Mouse (Mus musculus): ENCODE results near the gene Tmprss3. TPM values are rescaled to one million over a fixed set of nuclear protein-coding genes. Genes with fewer than 3 reads are reported as not detected.

The Tmprss3 gene
- polyA plus RNA-seq, 1 experiment from 2014 or later: not detected

DNA sequence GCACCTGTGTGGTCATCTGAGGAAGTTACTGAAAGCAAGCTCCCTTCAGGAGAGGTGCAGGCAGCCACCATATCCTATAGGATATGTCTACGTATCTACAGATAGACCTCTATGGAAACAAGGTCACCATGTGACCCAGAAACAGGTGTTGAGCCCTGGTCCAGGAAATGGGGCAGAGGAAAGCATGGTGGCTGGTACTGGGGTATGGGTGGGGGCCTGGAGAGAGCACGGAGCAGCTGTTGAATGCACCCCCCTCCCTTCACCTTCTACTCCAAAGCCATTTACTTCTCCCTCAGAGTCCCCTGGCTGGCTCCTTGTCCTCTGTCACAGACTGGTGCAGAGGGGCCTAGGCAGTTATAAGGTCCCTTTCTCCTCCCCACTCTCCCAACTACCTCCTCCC is 35.0 kb downstream of the Tmprss3 start:
- ATAC-seq (replicated peaks; ENCODE audit: insufficient number of reproducible peaks, low FRiP score, low TSS enrichment, low read depth): no peak
- WGBS: 79% methylated on average over 2 of the region's 2 CpGs
- H3K27ac ChIP-seq (replicated peaks; ENCODE audit: low read depth, low read length): no peak overlapping the region

GRCm38 (mm10) chr17:31162607-31163006 is 36.2 kb downstream of the Tmprss3 start:
- Histone ChIP-seq H3K36me3 (replicated peaks; ENCODE audit: control insufficient read depth, insufficient read depth, low read depth, low read length) (no peaks in the 10 kb centered on the region), H3K4me3 (ENCODE audit: low read depth, low read length) (no peak overlapping the region), H3K9ac (replicated peaks; ENCODE audit: low read length) (no peak overlapping the region), H3K27me3 (ENCODE audit: control insufficient read depth, insufficient read depth, low read length) (no peaks in the 10 kb centered on the region), H3K4me1 (ENCODE audit: control insufficient read depth, insufficient read depth, low read length) (no peaks in the 10 kb centered on the region), H3K9me3 (replicated peaks; ENCODE audit: control insufficient read depth, low read length) (no peaks in the 10 kb centered on the region), H3K27ac (replicated peaks; ENCODE audit: low read depth, low read length) (no peak overlapping the region), H3K4me2 (ENCODE audit: low read depth, low read length) (no peak overlapping the region)
- WGBS: 89% methylated on average over 12 of the region's 12 CpGs
- ATAC-seq (replicated peaks; ENCODE audit: insufficient number of reproducible peaks, low FRiP score, low TSS enrichment, low read depth): no peak
- no peak for DNase-seq (ENCODE audit: low spot score)

More for the DNA sequence above, 35.0 kb downstream of the Tmprss3 start:
- Histone ChIP-seq H3K27me3 (ENCODE audit: control insufficient read depth, insufficient read depth, low read length) (no peaks in the 10 kb centered on the region), H3K4me2 (ENCODE audit: low read depth, low read length) (no peak overlapping the region), H3K4me3 (ENCODE audit: low read depth, low read length) (no peak overlapping the region), H3K9ac (replicated peaks; ENCODE audit: low read length) (no peak overlapping the region), H3K9me3 (replicated peaks; ENCODE audit: control insufficient read depth, low read length) (no peaks in the 10 kb centered on the region), H3K4me1 (ENCODE audit: control insufficient read depth, insufficient read depth, low read length) (no peaks in the 10 kb centered on the region), H3K36me3 (replicated peaks; ENCODE audit: control insufficient read depth, insufficient read depth, low read depth, low read length) (no peaks in the 10 kb centered on the region)
- no peak for DNase-seq (ENCODE audit: low spot score)

GRCm38 (mm10) chr17:31160291-31160690 is 38.5 kb downstream of the Tmprss3 start:
- no peak overlapping the region for H3K4me2 ChIP-seq (ENCODE audit: low read depth, low read length)
- H3K9me3 ChIP-seq (replicated peaks; ENCODE audit: control insufficient read depth, low read length): no peaks in the 10 kb centered on the region

DNA sequence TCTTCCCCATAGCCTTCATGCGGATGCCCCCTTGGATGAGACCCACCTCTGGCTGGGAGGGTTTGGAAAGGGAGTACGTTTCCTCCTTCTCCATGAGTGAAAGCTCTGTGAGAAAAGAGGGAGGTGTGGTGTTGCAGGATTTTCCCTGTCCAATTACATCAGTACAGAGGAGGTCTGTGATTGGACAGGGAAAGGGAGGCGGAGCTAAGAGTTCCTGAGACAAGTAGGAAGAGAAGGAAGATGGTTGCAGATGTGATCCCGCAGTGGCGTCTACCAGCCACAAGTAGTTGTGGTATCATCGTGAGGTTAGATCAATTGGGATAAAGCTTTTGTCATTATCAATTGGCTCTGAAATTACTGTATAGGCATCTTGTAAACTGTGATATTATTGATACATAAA is 40.9 kb downstream of the Tmprss3 start:
- no peaks in the 10 kb centered on the region for H3K4me1 ChIP-seq (ENCODE audit: control insufficient read depth, insufficient read depth, low read length)

More at GRCm38 (mm10) chr17:31160291-31160690, 38.5 kb downstream of the Tmprss3 start:
- Histone ChIP-seq H3K9ac (replicated peaks; ENCODE audit: low read length) (no peak overlapping the region), H3K4me1 (ENCODE audit: control insufficient read depth, insufficient read depth, low read length) (no peaks in the 10 kb centered on the region), H3K36me3 (replicated peaks; ENCODE audit: control insufficient read depth, insufficient read depth, low read depth, low read length) (no peaks in the 10 kb centered on the region), H3K27me3 (ENCODE audit: control insufficient read depth, insufficient read depth, low read length) (no peaks in the 10 kb centered on the region), H3K4me3 (ENCODE audit: low read depth, low read length) (no peak overlapping the region), H3K27ac (replicated peaks; ENCODE audit: low read depth, low read length) (no peak overlapping the region)
- no peak for ATAC-seq (replicated peaks; ENCODE audit: insufficient number of reproducible peaks, low FRiP score, low TSS enrichment, low read depth)
- 84% methylated on average over 4 of the region's 4 CpGs for WGBS
- DNase-seq (ENCODE audit: low spot score): no peak

GRCm38 (mm10) chr17:31153785-31154184 is 45.0 kb downstream of the Tmprss3 start:
- Histone ChIP-seq H3K4me2 (ENCODE audit: low read depth, low read length) (no peak overlapping the region), H3K36me3 (replicated peaks; ENCODE audit: control insufficient read depth, insufficient read depth, low read depth, low read length) (no peaks in the 10 kb centered on the region), H3K4me3 (ENCODE audit: low read depth, low read length) (no peak overlapping the region), H3K27me3 (ENCODE audit: control insufficient read depth, insufficient read depth, low read length) (no peaks in the 10 kb centered on the region), H3K9me3 (replicated peaks; ENCODE audit: control insufficient read depth, low read length) (no peaks in the 10 kb centered on the region), H3K9ac (replicated peaks; ENCODE audit: low read length) (no peak overlapping the region), H3K27ac (replicated peaks; ENCODE audit: low read depth, low read length) (no peak overlapping the region), H3K4me1 (ENCODE audit: control insufficient read depth, insufficient read depth, low read length) (no peaks in the 10 kb centered on the region)
- no peak for ATAC-seq (replicated peaks; ENCODE audit: insufficient number of reproducible peaks, low FRiP score, low TSS enrichment, low read depth)
- WGBS: 81% methylated on average over 8 of the region's 8 CpGs
- no peak for DNase-seq (ENCODE audit: low spot score)

More for the DNA sequence above, 40.9 kb downstream of the Tmprss3 start:
- ATAC-seq (replicated peaks; ENCODE audit: insufficient number of reproducible peaks, low FRiP score, low TSS enrichment, low read depth) (no peak), DNase-seq (ENCODE audit: low spot score) (no peak)
- H3K36me3 ChIP-seq (replicated peaks; ENCODE audit: control insufficient read depth, insufficient read depth, low read depth, low read length): no peaks in the 10 kb centered on the region
- no peak overlapping the region for H3K4me3 ChIP-seq (ENCODE audit: low read depth, low read length)
- H3K27me3 ChIP-seq (ENCODE audit: control insufficient read depth, insufficient read depth, low read length): no peaks in the 10 kb centered on the region
- H3K9ac ChIP-seq (replicated peaks; ENCODE audit: low read length): no peak overlapping the region
- no peak overlapping the region for H3K27ac ChIP-seq (replicated peaks; ENCODE audit: low read depth, low read length)
- 77% methylated on average over 6 of the region's 6 CpGs for WGBS
- no peak overlapping the region for H3K4me2 ChIP-seq (ENCODE audit: low read depth, low read length)
- no peaks in the 10 kb centered on the region for H3K9me3 ChIP-seq (replicated peaks; ENCODE audit: control insufficient read depth, low read length)

DNA sequence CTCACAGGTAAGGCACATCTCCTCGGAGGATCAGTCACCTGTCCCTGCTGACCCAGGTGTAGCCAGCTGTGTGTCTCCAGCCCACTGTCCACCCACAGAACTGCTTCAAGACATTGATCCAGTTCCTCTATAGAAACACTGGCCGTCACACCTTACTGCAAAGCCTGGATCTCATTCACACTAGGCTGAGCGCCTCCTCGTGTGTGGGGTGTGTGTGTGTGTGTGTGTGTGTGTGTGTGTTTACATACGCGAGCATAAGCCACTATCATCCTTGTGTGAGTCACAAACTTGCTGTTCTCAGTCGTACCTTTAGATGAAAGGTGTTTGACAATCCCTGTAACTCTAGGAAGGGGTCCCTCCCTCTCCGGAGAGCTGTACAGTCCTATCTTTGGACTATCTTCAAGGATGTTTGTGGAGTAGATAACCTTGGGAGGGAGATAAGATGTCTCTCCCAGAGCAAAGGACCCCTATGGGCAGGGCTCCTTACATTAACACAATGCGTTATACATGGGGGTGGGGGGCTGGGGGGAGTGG is 45.7 kb downstream of the Tmprss3 start:
- Histone ChIP-seq H3K27ac (replicated peaks; ENCODE audit: low read depth, low read length) (no peak overlapping the region), H3K9ac (replicated peaks; ENCODE audit: low read length) (no peak overlapping the region), H3K27me3 (ENCODE audit: control insufficient read depth, insufficient read depth, low read length) (no peaks in the 10 kb centered on the region), H3K36me3 (replicated peaks; ENCODE audit: control insufficient read depth, insufficient read depth, low read depth, low read length) (no peaks in the 10 kb centered on the region), H3K4me1 (ENCODE audit: control insufficient read depth, insufficient read depth, low read length) (no peaks in the 10 kb centered on the region), H3K9me3 (replicated peaks; ENCODE audit: control insufficient read depth, low read length) (no peaks in the 10 kb centered on the region), H3K4me2 (ENCODE audit: low read depth, low read length) (no peak overlapping the region), H3K4me3 (ENCODE audit: low read depth, low read length) (no peak overlapping the region)
- DNase-seq (ENCODE audit: low spot score) (no peak), ATAC-seq (replicated peaks; ENCODE audit: insufficient number of reproducible peaks, low FRiP score, low TSS enrichment, low read depth) (no peak)
- 83% methylated on average over 9 of the region's 9 CpGs for WGBS

DNA sequence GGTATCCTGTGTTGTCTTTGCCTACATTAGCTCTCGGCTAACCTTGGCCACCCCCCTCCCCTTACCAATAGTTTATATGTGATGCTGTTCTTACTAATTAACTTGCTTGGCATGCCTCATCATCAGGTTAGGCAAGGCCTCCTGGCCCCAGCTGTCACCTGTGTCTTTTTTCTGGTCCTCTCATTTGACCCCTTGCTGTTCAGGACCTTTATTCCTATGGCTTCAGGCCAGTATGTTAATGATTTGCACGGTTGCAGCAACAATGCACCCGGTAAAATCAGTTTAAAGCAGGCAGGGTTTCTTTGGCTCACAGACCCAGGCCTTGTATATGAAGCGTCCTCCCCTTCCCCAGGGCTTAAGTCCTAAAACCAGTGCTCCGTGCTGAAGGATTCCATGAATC is 46.3 kb downstream of the Tmprss3 start:
- DNase-seq (ENCODE audit: low spot score) (no peak), ATAC-seq (replicated peaks; ENCODE audit: insufficient number of reproducible peaks, low FRiP score, low TSS enrichment, low read depth) (no peak)
- no peaks in the 10 kb centered on the region for H3K27me3 ChIP-seq (ENCODE audit: control insufficient read depth, insufficient read depth, low read length)
- WGBS: 65% methylated on average over 5 of the region's 5 CpGs
- H3K36me3 ChIP-seq (replicated peaks; ENCODE audit: control insufficient read depth, insufficient read depth, low read depth, low read length): no peaks in the 10 kb centered on the region
- H3K9me3 ChIP-seq (replicated peaks; ENCODE audit: control insufficient read depth, low read length): no peaks in the 10 kb centered on the region
- no peak overlapping the region for H3K4me3 ChIP-seq (ENCODE audit: low read depth, low read length)
- H3K27ac ChIP-seq (replicated peaks; ENCODE audit: low read depth, low read length): no peak overlapping the region
- H3K9ac ChIP-seq (replicated peaks; ENCODE audit: low read length): no peak overlapping the region
- no peak overlapping the region for H3K4me2 ChIP-seq (ENCODE audit: low read depth, low read length)
- H3K4me1 ChIP-seq (ENCODE audit: control insufficient read depth, insufficient read depth, low read length): no peaks in the 10 kb centered on the region

GRCm38 (mm10) chr17:31145998-31146397 is 52.8 kb downstream of the Tmprss3 start:
- 82% methylated on average over 9 of the region's 9 CpGs for WGBS
- Histone ChIP-seq H3K4me3 (ENCODE audit: low read depth, low read length) (no peak overlapping the region), H3K9me3 (replicated peaks; ENCODE audit: control insufficient read depth, low read length) (no peaks in the 10 kb centered on the region), H3K27me3 (ENCODE audit: control insufficient read depth, insufficient read depth, low read length) (no peaks in the 10 kb centered on the region), H3K27ac (replicated peaks; ENCODE audit: low read depth, low read length) (no peak overlapping the region), H3K4me1 (ENCODE audit: control insufficient read depth, insufficient read depth, low read length) (no peaks in the 10 kb centered on the region), H3K9ac (replicated peaks; ENCODE audit: low read length) (no peak overlapping the region), H3K36me3 (replicated peaks; ENCODE audit: control insufficient read depth, insufficient read depth, low read depth, low read length) (no peaks in the 10 kb centered on the region), H3K4me2 (ENCODE audit: low read depth, low read length) (no peak overlapping the region)
- DNase-seq (ENCODE audit: low spot score) (no peak), ATAC-seq (replicated peaks; ENCODE audit: insufficient number of reproducible peaks, low FRiP score, low TSS enrichment, low read depth) (no peak)
